Comparison of ENCODE assay signal across 8 mouse cellular contexts in genomic region chr16:21248713-21249531, GRCm38 (mm10). TPM values are rescaled to one million over a fixed set of nuclear protein-coding genes. Genes with fewer than 3 reads are reported as not detected.
DNase-seq lines count a peak whose midpoint lies in the region; ATAC-seq and TF ChIP-seq lines count a peak whose summit lies in the region.

No protein-coding gene starts in this region.

- WGBS in heart, embryonic 13.5 days: 3% methylated on average over 39 of the region's 39 CpGs
- WGBS in hindbrain, embryonic 11.5 days: 3% methylated on average over 39 of the region's 39 CpGs
- 5% methylated on average over 39 of the region's 39 CpGs for WGBS in midbrain, embryonic 10.5 days

- ATAC-seq in heart, embryonic 13.5 days (ENCODE audit: extremely low read depth, insufficient number of reproducible peaks, low FRiP score, low TSS enrichment): no peak
- ATAC-seq in hindbrain, embryonic 11.5 days (ENCODE audit: low FRiP score): no peak

- peak overlapping the region; percentile 85 for H3K9ac ChIP-seq in heart, embryonic 13.5 days
- peak overlapping the region; percentile 53 for H3K9ac ChIP-seq in MEL (ENCODE audit: control insufficient read depth, low read depth, low read length, poor library complexity, severe bottlenecking)
- H3K9ac ChIP-seq in hindbrain, embryonic 11.5 days (ENCODE audit: low read depth, low read length): peak overlapping the region; percentile 31; the same call in 1 of the 2 replicates

- no peak for TF ChIP-seq EP300 in MEL (IDR thresholded peaks at IDR 0.05; ENCODE audit: low read depth in 1 of 2, low read length in 2 of 2)

- H3K36me3 ChIP-seq in heart, embryonic 13.5 days: no peaks in the 10 kb centered on the region
- no peaks in the 10 kb centered on the region for H3K36me3 ChIP-seq in MEL (ENCODE audit: control insufficient read depth in 1 of 2, insufficient read depth in 2 of 2, low read length in 2 of 2)
- no peaks in the 10 kb centered on the region for H3K36me3 ChIP-seq in hindbrain, embryonic 11.5 days (ENCODE audit: control insufficient read depth, insufficient read depth, low read length)
- H3K36me3 ChIP-seq in midbrain, embryonic 10.5 days: no peaks in the 10 kb centered on the region

- peaks cover 52% of the 10 kb centered on the region for H3K4me1 ChIP-seq in heart, embryonic 13.5 days
- H3K4me1 ChIP-seq in MEL (ENCODE audit: control insufficient read depth in 1 of 2, insufficient read depth in 2 of 2, low read length in 2 of 2): peaks cover 0 to 13% of the 10 kb centered on the region in 2 experiments; a peak in 3 of 4 replicates
- H3K4me1 ChIP-seq in hindbrain, embryonic 11.5 days (replicated peaks; ENCODE audit: control insufficient read depth, insufficient read depth, low read length): peaks cover 8% of the 10 kb centered on the region; the same call in 1 of the 2 replicates
- H3K4me1 ChIP-seq in midbrain, embryonic 10.5 days: peaks cover 52% of the 10 kb centered on the region

- no peak for DNase-seq in heart, postnatal 4 days
- peak; percentile 40 for DNase-seq in MEL (ENCODE audit: low read depth, low spot score)
- peak; percentile 36 for DNase-seq in hindbrain, embryonic 11.5 days (ENCODE audit: low spot score)
- peak; percentile 35 for DNase-seq in midbrain, embryonic 10.5 days (ENCODE audit: low spot score)
- DNase-seq in gastrocnemius, postnatal 4 days (ENCODE audit: low spot score in 2 of 2): no peak
- DNase-seq in spleen, adult 18-20 months: no peak
- DNase-seq in MN1 (ENCODE audit: low spot score): no peak

- TF ChIP-seq POLR2A in MEL (IDR thresholded peaks at IDR 0.05; ENCODE audit: control insufficient read depth in 1 of 2, insufficient read depth in 1 of 2, low read depth in 1 of 2, low read length in 2 of 2, poor library complexity in 1 of 2): no peak

- peaks cover 38% of the 10 kb centered on the region for H3K27me3 ChIP-seq in heart, embryonic 13.5 days (replicated peaks)
- H3K27me3 ChIP-seq in MEL (ENCODE audit: control insufficient read depth in 1 of 2, insufficient read depth in 2 of 2, low read length in 2 of 2): no peaks in the 10 kb centered on the region; a peak in 1 of 4 replicates
- H3K27me3 ChIP-seq in hindbrain, embryonic 11.5 days (ENCODE audit: control insufficient read depth, insufficient read depth, low read length): peaks cover 26% of the 10 kb centered on the region
- peaks cover 83% of the 10 kb centered on the region for H3K27me3 ChIP-seq in midbrain, embryonic 10.5 days (ENCODE audit: low read depth, poor library complexity, severe bottlenecking)

- peak overlapping the region; percentile 46 for H3K27ac ChIP-seq in heart, embryonic 13.5 days (replicated peaks)
- no peak overlapping the region for H3K27ac ChIP-seq in MEL (ENCODE audit: control insufficient read depth, low read depth, low read length)
- H3K27ac ChIP-seq in hindbrain, embryonic 11.5 days (ENCODE audit: low read depth, low read length): no peak overlapping the region
- H3K27ac ChIP-seq in midbrain, embryonic 10.5 days (replicated peaks): peak overlapping the region; percentile 77

- peak overlapping the region; percentile 81 for H3K4me2 ChIP-seq in heart, embryonic 13.5 days
- H3K4me2 ChIP-seq in hindbrain, embryonic 11.5 days (replicated peaks; ENCODE audit: low read depth, low read length): peak overlapping the region; percentile 60

- peak overlapping the region; percentile 52 for H3K4me3 ChIP-seq in heart, embryonic 13.5 days
- H3K4me3 ChIP-seq in MEL (ENCODE audit: control insufficient read depth in 1 of 2, insufficient read depth in 1 of 2, low read depth in 2 of 2, low read length in 2 of 2): peak overlapping the region; percentile 44 to 75
- H3K4me3 ChIP-seq in hindbrain, embryonic 11.5 days (ENCODE audit: low read depth, low read length): peak overlapping the region; percentile 36
- H3K4me3 ChIP-seq in midbrain, embryonic 10.5 days: peak overlapping the region; percentile 59

- H3K9me3 ChIP-seq in heart, embryonic 13.5 days: no peaks in the 10 kb centered on the region
- no peaks in the 10 kb centered on the region for H3K9me3 ChIP-seq in MEL (replicated peaks; ENCODE audit: insufficient read depth, low read length)
- no peaks in the 10 kb centered on the region for H3K9me3 ChIP-seq in hindbrain, embryonic 11.5 days (ENCODE audit: control insufficient read depth, low read length)
- H3K9me3 ChIP-seq in midbrain, embryonic 10.5 days (replicated peaks): no peaks in the 10 kb centered on the region

- no peak for TF ChIP-seq CTCF in MEL (IDR thresholded peaks at IDR 0.05 in 2 of 3, conservative IDR thresholded peaks at IDR 0.05 in 1 of 3; ENCODE audit: control insufficient read depth in 1 of 3, insufficient read depth in 1 of 3, low read depth in 2 of 3, low read length in 3 of 3, poor library complexity in 1 of 3, severe bottlenecking in 1 of 3)

- no peak for TF ChIP-seq RAD21 in MEL (IDR thresholded peaks at IDR 0.05; ENCODE audit: low read depth, low read length)

- peaks cover 2% of the 10 kb centered on the region; the same call in 1 of the 2 replicates for H3K79me2 ChIP-seq in MEL (ENCODE audit: control insufficient read depth, insufficient read depth, low read length, poor library complexity)

TF ChIP-seq in MEL, 35 proteins besides CTCF, POLR2A, EP300 and RAD21:
- TF ChIP-seq MAX (IDR thresholded peaks at IDR 0.05; ENCODE audit: low read length) (peak; percentile 65), USF1 (IDR thresholded peaks at IDR 0.05; ENCODE audit: low read depth, low read length) (no peak), RCOR1 (IDR thresholded peaks at IDR 0.05; ENCODE audit: low read depth, low read length) (no peak), TCF12 (IDR thresholded peaks at IDR 0.05; ENCODE audit: low read depth, low read length) (no peak), POLR2AphosphoS2 (IDR thresholded peaks at IDR 0.05; ENCODE audit: low read length) (no peak), GABPA (IDR thresholded peaks at IDR 0.05; ENCODE audit: low read depth, low read length) (no peak), ETS1 (IDR thresholded peaks at IDR 0.05; ENCODE audit: low read depth, low read length) (no peak), MYC (IDR thresholded peaks at IDR 0.05; ENCODE audit: low read depth, low read length) (peak; percentile 65; the same call in 1 of the 2 replicates), MAFK (IDR thresholded peaks at IDR 0.05; ENCODE audit: borderline replicate concordance, low read depth, low read length) (no peak), CHD2 (IDR thresholded peaks at IDR 0.05; ENCODE audit: low read length) (no peak)

RNA-seq across cellular contexts. Expression of gene Ephb3, which starts 44.4 kb away (rescaled TPM):
- 15.5 and 16.9 TPM in 2 replicates for polyA plus RNA-seq in heart, embryonic 13.5 days (2015; fragmentation: Nextera tagmentation; extraction: Ambion mirVana)
- 10 to 100 TPM; 14.3 to 14.8 TPM for total RNA-seq in heart, postnatal 4 days (2021)
- 0.42 and 0.46 TPM in 2 replicates for total RNA-seq in MEL (2012; rRNA removed)
- 1 to 10 TPM in 1 of 2 experiments, not detected in 1; 2.9 TPM for polyA plus RNA-seq in MEL (2012; ENCODE audit: insufficient read depth in 1 of 2, insufficient read length in 2 of 2, low read depth in 1 of 2, low replicate concordance in 2 of 2, missing spikeins in 1 of 2)
- 10.3 and 11.2 TPM in 2 replicates for polyA plus RNA-seq in hindbrain, embryonic 11.5 days (2014; fragmentation: Nextera tagmentation; extraction: Ambion mirVana)
- 14.6 and 15.7 TPM in 2 replicates for polyA plus RNA-seq in midbrain, embryonic 10.5 days (2016; fragmentation: Nextera tagmentation; extraction: Ambion mirVana)
- total RNA-seq in gastrocnemius, postnatal 4 days (2021): 10 to 100 TPM; 22.4 to 23.4 TPM

Comparison
In these comparisons a context has a peak if more than half of its experiments do, and no peak if none do; other contexts are left out.
1. H3K27ac ChIP-seq: peak in heart, embryonic 13.5 days (single experiment) and midbrain, embryonic 10.5 days (single experiment); none in MEL (single experiment) and hindbrain, embryonic 11.5 days (single experiment).
2. H3K9ac ChIP-seq: peak in every context shown above with its lines; median percentile 85 in heart, embryonic 13.5 days; 53 in MEL; 31 in hindbrain, embryonic 11.5 days.
3. DNase-seq: peak in MEL (single experiment), hindbrain, embryonic 11.5 days (single experiment) and midbrain, embryonic 10.5 days (single experiment); none in heart, postnatal 4 days (single experiment), gastrocnemius, postnatal 4 days (0 of 2), spleen, adult 18-20 months (0 of 2) and MN1 (single experiment).
4. Peak in every context shown above with its lines, with median percentiles within 50 percentile points of each other: H3K4me3 ChIP-seq.